Mouse (Mus musculus) kidney, adult 2 months (tissue): ENCODE measurements at regions not wholly inside any gene's neighbourhood (a gene's known extent, or its start where the extent isn't known, plus 50 kb on each side); places are given as distances from the start of the nearest gene placed in this dataset.

Source experiments
- CTCF ChIP-seq: fragments of 200-500 bp; conservative IDR thresholded peaks from 2 replicates; pipeline ENCODE4 v1.5.1; 2011; ENCODE audit warnings: low read depth, mild to moderate bottlenecking, control low read depth, low read length, moderate library complexity, mixed read lengths; ENCODE audit not compliant: insufficient read depth, insufficient read length
- POLR2A ChIP-seq: fragments of 200-500 bp; IDR thresholded peaks from one replicate; pipeline ENCODE4 v1.6.1; 2011; ENCODE audit warnings: low read depth, low read length, control low read depth

GRCm38 (mm10) chr15:7016018-7016417, 74.4 kb upstream of the Lifr start:
- no peak for TF ChIP-seq CTCF
- TF ChIP-seq POLR2A, result no peak
